Mouse (Mus musculus): ENCODE measurements around the gene Gm8906. TPM values are rescaled to one million over a fixed set of nuclear protein-coding genes. Genes with fewer than 3 reads are reported as not detected.
"Not testable (repeated sequence)": the region's sequence is repeated elsewhere in the genome, so short reads cannot be mapped to it uniquely, and the experiment has no call there.

Gm8906 gene
- not detected for total RNA-seq (2021)

DNA sequence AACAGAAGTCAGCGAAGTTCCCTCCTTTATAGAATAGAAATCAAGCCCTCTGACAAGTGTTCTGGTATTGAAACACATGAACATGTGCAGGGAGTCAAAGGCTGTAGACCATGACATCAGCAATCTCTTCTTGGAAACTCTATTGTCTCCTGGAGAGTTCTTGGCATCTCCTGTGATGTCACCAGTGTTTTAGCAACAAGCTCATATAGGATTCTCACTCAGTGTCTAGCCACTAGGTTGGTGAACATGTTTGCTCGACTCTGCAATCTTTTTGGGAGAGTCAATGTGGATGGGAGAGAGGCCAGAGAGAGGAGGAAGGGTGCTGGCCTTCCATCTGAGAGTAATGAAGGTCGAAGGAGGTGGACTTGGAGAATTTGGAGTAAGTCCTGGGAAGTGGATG lies at the start of gene Gm8906:
Gene Gm8906 (plus strand): TSS at position 301 of the 400 bp plus-strand sequence.
- DNase-seq: not testable (repeated sequence)

Other genes starting within 250 kb of the Gm8906 start
- gene Gm8890, start 246.7 kb upstream of the Gm8906 start, total RNA-seq (2021): not detected
- not detected for gene Speer1, start 161.2 kb upstream of the Gm8906 start, total RNA-seq (2021)
- gene Gm8897, start 86.3 kb upstream of the Gm8906 start, total RNA-seq (2021): not detected
- not detected for gene Gm6460, start 92.2 kb downstream of the Gm8906 start, total RNA-seq (2021)
- gene Gm8922, start 179.3 kb downstream of the Gm8906 start, total RNA-seq (2021): not detected

All from layer of hippocampus, postnatal 36 days (tissue).